Mouse (Mus musculus): ENCODE measurements around the gene 9130008F23Rik. TPM values are rescaled to one million over a fixed set of nuclear protein-coding genes. Genes with fewer than 3 reads are reported as not detected.

Gene 9130008F23Rik
- polyA plus RNA-seq (2015; fragmentation: Nextera tagmentation; extraction: Ambion mirVana), result 2.0 and 2.3 TPM in 2 replicates

DNA sequence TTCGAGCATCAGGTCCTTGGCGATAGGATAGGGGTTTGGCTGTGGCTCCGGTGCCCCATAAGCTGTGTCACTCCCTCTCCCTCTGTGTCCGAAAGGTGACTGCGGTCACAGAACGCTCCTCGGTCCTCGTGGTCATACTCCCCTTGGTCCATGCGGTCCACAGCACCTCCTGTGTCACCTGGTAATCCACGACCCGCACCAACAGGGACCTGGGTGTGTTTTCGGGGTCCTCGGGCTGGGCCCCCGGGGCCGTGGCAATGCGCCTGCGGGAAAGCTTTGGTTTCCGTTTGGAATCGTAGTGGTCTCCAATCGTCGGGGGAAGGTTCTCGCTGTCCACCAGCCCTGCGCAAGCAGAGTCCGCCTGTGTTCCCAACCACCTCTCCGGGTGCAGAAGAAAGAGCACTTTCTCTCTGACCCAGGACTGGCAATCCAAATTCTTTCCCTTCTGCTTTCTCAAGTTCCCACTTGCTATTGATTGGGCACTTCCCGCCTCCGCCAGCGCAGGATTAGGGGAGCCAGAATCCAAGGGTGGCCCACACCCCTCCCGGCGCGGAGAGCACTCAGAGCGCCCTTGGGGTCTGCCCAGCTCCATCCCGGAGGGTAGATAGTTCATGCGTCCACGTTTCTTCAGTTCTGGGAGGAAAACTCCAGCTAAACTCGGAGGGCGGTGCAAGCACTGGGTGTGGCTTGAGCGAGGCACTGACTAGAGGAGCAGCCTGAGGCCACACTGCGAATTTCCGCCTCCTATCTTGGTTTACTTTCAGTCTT, at the start of gene 9130008F23Rik:
Gene 9130008F23Rik (minus strand): TSS at position 636 of the 768 bp plus-strand sequence.
- ATAC-seq (ENCODE audit: extremely low read depth, insufficient number of reproducible peaks, low FRiP score, low TSS enrichment), result peak; percentile 62
- Histone ChIP-seq H3K9ac (peak within 1 kb of the TSS; percentile 90), H3K4me3 (peak within 1 kb of the TSS; percentile 83), H3K36me3 (peaks cover 8% of the 10 kb centered on the region; the same call in 1 of the 2 replicates), H3K27me3 (replicated peaks) (no peaks in the 10 kb centered on the region), H3K9me3 (no peaks in the 10 kb centered on the region), H3K4me2 (peak within 1 kb of the TSS; percentile 82), H3K4me1 (peaks cover 24% of the 10 kb centered on the region), H3K27ac (replicated peaks) (peak within 1 kb of the TSS; percentile 86)
- WGBS, result under 1% methylated on average over 40 of the region's 40 CpGs

DNA sequence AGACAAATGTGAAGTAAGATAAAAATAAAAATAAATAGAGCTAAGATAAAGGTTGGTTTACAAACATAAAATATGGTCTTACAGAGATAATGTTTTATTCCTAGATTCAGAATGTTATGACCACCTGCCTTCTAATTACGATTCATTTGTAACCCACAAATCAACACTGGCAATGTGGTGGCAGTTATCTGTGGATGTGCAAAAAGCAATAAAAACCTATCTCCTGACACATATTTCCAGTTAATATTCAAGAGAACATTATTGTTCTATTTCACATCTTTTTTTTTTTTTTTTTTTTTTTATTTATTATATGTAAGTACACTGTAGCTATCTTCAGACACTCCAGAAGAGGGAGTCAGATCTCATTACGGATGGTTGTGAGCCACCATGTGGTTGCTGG, 35.1 kb upstream of the 9130008F23Rik start:
- H3K36me3 ChIP-seq, result no peaks in the 10 kb centered on the region
- no peak overlapping the region for H3K9ac ChIP-seq
- H3K27ac ChIP-seq (replicated peaks), result no peak overlapping the region
- no peaks in the 10 kb centered on the region for H3K27me3 ChIP-seq (replicated peaks)
- no peak overlapping the region for H3K4me2 ChIP-seq
- H3K9me3 ChIP-seq, result no peaks in the 10 kb centered on the region
- WGBS, result 81% methylated on average over 2 of the region's 2 CpGs
- H3K4me1 ChIP-seq, result no peaks in the 10 kb centered on the region
- H3K4me3 ChIP-seq, result no peak overlapping the region
- no peak for ATAC-seq (ENCODE audit: extremely low read depth, insufficient number of reproducible peaks, low FRiP score, low TSS enrichment)

DNA sequence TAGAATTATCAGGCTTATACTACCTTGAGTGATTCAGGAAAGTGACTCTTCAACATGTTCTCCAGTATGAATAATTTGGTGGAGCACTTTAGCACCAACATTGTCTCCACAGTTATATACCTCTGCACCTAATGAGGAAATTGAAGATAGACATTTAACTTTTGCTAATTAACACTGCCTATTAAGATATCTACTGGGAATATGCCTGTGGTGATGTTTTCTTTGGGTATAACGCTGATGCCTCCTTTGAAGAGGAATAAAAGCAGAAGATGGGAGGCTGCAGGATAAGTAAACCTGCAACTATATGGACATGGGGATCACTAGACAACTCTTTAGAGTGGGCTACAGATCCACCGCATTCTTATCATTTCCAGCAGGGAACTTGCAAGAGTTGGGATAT, 33.9 kb upstream of the 9130008F23Rik start, which contains the start of gene Glyatl3:
Gene Glyatl3 (minus strand): TSS at position 101 of the 400 bp plus-strand sequence.
- no peak within 1 kb of the TSS for H3K4me3 ChIP-seq
- WGBS, result 85% methylated on average over 2 of the region's 2 CpGs
- no peaks in the 10 kb centered on the region for H3K27me3 ChIP-seq (replicated peaks)

DNA sequence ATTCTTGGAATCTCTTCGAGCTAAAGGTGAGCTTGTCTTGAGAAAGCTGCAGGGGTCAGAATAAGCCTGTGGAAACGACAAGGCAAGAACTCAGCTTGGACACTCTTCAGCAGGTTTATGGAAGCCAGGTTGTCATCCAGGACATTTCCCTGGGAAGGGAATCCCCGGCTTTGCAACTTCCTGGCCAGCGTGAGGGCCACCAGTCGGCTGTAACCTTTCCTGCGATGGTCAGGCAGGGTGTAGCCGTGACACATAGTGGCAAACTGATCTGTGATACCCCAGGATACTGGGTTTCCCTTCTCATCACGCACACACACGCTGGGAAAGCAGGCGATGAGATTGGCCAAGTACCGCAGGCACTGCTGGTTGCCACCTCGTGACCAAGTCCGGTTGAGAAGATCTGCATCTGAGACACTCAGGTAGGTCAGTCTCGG, 24.4 kb upstream of the 9130008F23Rik start:
- Histone ChIP-seq H3K36me3 (no peaks in the 10 kb centered on the region), H3K4me2 (peak overlapping the region; percentile 71), H3K9me3 (no peaks in the 10 kb centered on the region), H3K4me3 (peak overlapping the region; percentile 42), H3K27ac (replicated peaks) (no peak overlapping the region), H3K27me3 (replicated peaks) (no peaks in the 10 kb centered on the region), H3K4me1 (peaks cover 9% of the 10 kb centered on the region), H3K9ac (peak overlapping the region; percentile 52; the same call in 1 of the 2 replicates)
- ATAC-seq (ENCODE audit: extremely low read depth, insufficient number of reproducible peaks, low FRiP score, low TSS enrichment), result no peak
- WGBS, result 4% methylated on average over 14 of the region's 14 CpGs

More for the DNA sequence above, 33.9 kb upstream of the 9130008F23Rik start, which contains the start of gene Glyatl3:
- Histone ChIP-seq H3K4me2 (no peak within 1 kb of the TSS), H3K4me1 (no peaks in the 10 kb centered on the region), H3K9ac (no peak within 1 kb of the TSS), H3K27ac (replicated peaks) (no peak within 1 kb of the TSS), H3K36me3 (no peaks in the 10 kb centered on the region), H3K9me3 (no peaks in the 10 kb centered on the region)
- ATAC-seq (ENCODE audit: extremely low read depth, insufficient number of reproducible peaks, low FRiP score, low TSS enrichment), result no peak

DNA sequence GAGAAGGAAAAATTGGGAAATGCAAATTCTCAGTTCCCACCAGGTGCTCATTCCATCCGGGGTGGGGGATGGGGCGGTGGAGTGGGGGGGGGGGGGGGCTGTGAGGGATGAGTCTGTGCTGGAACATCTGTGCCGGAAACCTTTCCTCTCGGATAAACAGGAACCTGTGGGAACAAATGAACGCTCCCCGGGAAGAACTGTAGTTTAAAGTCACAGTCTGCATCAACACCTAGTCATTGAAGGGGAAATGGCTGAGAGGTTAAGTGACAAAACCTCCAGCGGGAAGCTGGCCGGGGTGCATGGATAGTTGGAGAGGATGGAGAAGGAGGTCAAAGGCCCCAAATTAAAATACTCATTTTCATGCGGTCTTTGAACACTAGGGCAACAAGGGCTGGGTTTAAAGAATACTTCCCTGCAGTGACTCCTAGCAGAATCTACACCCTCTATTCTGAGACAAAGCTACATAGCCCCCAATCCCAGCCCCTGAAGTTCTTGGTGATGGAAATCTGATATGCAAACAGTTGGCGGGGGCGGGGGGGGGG, 23.8 kb upstream of the 9130008F23Rik start:
- ATAC-seq (ENCODE audit: extremely low read depth, insufficient number of reproducible peaks, low FRiP score, low TSS enrichment), result no peak
- no peaks in the 10 kb centered on the region for H3K9me3 ChIP-seq
- WGBS, result 9% methylated on average over 11 of the region's 11 CpGs
- peak overlapping the region; percentile 71 for H3K4me2 ChIP-seq
- H3K9ac ChIP-seq, result no peak overlapping the region
- peaks cover 9% of the 10 kb centered on the region for H3K4me1 ChIP-seq
- H3K27ac ChIP-seq (replicated peaks), result no peak overlapping the region
- no peaks in the 10 kb centered on the region for H3K27me3 ChIP-seq (replicated peaks)
- 0 out of 2 replicates have a peak overlapping the region, but pooled peaks have one; percentile 42 for H3K4me3 ChIP-seq
- H3K36me3 ChIP-seq, result no peaks in the 10 kb centered on the region

DNA sequence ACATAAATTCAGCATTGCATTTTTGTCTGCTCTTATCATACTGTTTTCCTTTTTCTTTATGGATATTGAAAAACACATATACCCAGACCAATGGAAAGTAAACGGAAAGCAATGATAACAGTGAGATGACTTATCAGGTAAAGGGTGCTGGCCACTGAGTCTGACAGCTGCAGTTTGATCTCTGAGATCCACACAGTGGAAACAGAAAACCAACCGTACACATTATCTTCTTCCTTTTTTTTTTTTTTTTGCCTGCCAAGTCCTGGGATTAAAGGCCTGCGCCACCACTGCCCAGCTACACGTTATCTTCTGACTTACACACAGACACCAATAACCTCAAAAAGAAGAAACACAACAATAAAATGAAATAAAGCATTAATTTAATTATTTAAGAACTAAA, 23.0 kb upstream of the 9130008F23Rik start:
- H3K4me3 ChIP-seq, result no peak overlapping the region
- H3K9me3 ChIP-seq, result no peaks in the 10 kb centered on the region
- H3K27ac ChIP-seq (replicated peaks), result no peak overlapping the region
- no peak for ATAC-seq (ENCODE audit: extremely low read depth, insufficient number of reproducible peaks, low FRiP score, low TSS enrichment)
- H3K4me1 ChIP-seq, result peaks cover 9% of the 10 kb centered on the region
- whole genome bisulfite sequencing, result 41% methylated on average over 4 of the region's 4 CpGs
- H3K36me3 ChIP-seq, result no peaks in the 10 kb centered on the region
- H3K4me2 ChIP-seq, result no peak overlapping the region
- no peaks in the 10 kb centered on the region for H3K27me3 ChIP-seq (replicated peaks)
- H3K9ac ChIP-seq, result no peak overlapping the region

DNA sequence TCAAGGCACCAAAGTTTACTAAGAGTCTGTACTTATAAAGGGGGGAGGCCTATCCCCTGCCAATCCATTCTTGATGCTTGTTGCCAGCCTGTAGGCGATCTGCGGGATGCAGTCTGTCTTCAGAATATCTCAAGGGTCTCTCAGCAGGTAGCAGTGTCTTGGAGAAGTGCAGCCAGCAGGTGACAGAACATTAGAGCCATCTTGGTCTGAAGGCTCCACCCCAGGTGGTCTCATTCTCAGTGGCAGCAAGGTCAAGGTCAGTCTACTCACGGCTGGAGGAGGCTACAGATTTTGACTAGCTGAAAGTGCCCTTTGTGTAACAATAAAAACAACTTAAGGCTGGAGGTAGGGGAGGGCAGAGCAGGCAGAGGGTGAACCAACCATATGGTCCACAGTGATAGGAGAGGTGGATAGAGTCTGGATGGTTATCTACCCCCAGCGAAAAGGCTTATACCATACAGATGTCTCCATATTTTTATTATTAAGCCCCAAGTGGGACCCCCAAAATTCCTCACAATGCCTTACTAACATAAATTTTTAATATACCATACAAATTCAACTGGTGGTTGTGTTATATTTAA, 19.5 kb upstream of the 9130008F23Rik start:
- H3K27me3 ChIP-seq (replicated peaks), result no peaks in the 10 kb centered on the region
- H3K4me2 ChIP-seq, result no peak overlapping the region
- no peaks in the 10 kb centered on the region for H3K9me3 ChIP-seq
- 54% methylated on average over 4 of the region's 4 CpGs for WGBS
- no peaks in the 10 kb centered on the region for H3K36me3 ChIP-seq
- no peak for ATAC-seq (ENCODE audit: extremely low read depth, insufficient number of reproducible peaks, low FRiP score, low TSS enrichment)
- no peak overlapping the region for H3K4me3 ChIP-seq
- no peak overlapping the region for H3K9ac ChIP-seq
- peaks cover 9% of the 10 kb centered on the region for H3K4me1 ChIP-seq
- no peak overlapping the region for H3K27ac ChIP-seq (replicated peaks)

DNA sequence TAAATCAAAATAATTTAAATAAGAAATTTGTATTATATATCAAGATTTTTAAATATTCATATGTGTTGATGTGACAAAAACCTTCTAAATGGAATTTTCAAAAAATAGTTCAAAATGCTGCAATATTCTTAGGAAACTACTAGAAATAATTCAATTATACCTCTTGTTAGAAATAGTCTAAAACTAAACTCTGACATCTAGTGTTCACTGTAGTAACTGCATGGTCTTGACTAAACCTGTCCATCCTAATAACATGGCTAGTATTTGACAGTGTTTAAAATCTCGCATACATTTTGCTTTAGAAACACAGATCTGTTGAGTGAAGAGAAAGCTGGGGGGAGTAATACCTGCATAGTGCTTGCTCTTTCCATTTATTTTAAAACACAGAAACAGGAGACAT, 16.5 kb upstream of the 9130008F23Rik start:
- no peak overlapping the region for H3K4me3 ChIP-seq
- no peak overlapping the region for H3K27ac ChIP-seq (replicated peaks)
- 55% methylated on average over 1 of the region's 1 CpGs for WGBS
- H3K36me3 ChIP-seq, result no peaks in the 10 kb centered on the region
- H3K4me2 ChIP-seq, result no peak overlapping the region
- no peaks in the 10 kb centered on the region for H3K4me1 ChIP-seq
- no peak overlapping the region for H3K9ac ChIP-seq
- ATAC-seq (ENCODE audit: extremely low read depth, insufficient number of reproducible peaks, low FRiP score, low TSS enrichment), result no peak
- H3K9me3 ChIP-seq, result no peaks in the 10 kb centered on the region
- no peaks in the 10 kb centered on the region for H3K27me3 ChIP-seq (replicated peaks)

- Histone ChIP-seq H3K27me3 (replicated peaks) (no peaks in the 10 kb centered on the region), H3K4me2 (no peak overlapping the region), H3K27ac (replicated peaks) (no peak overlapping the region), H3K4me1 (no peaks in the 10 kb centered on the region), H3K4me3 (no peak overlapping the region), H3K36me3 (no peaks in the 10 kb centered on the region), H3K9me3 (no peaks in the 10 kb centered on the region), H3K9ac (no peak overlapping the region)
- no peak for ATAC-seq (ENCODE audit: extremely low read depth, insufficient number of reproducible peaks, low FRiP score, low TSS enrichment)
- 69% methylated on average over 4 of the region's 4 CpGs for WGBS
Measured at GRCm38 (mm10) chr17:40887849-40888536, 7.6 kb upstream of the 9130008F23Rik start.

DNA sequence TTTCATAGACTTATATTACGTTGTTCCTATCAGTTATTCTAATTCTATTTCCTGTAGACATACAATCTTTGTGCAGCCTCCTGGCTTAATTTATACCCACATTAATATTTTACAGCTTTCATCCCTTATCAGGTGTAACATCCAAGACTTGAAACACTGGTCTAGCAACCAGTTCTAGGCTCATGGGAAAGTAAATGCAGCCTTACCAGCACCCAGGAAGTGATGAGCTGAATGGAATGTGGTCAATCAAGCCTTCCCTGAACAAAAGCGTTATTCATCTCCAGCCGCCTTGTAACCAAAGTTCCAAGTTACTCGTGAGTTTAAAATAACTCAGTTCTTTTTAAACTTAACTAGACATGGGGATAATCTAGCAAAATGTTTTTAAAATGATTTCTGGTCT, 4.8 kb upstream of the 9130008F23Rik start:
- no peak overlapping the region for H3K4me3 ChIP-seq
- no peaks in the 10 kb centered on the region for H3K4me1 ChIP-seq
- no peak overlapping the region for H3K4me2 ChIP-seq
- no peaks in the 10 kb centered on the region for H3K9me3 ChIP-seq
- no peak overlapping the region for H3K27ac ChIP-seq (replicated peaks)
- ATAC-seq (ENCODE audit: extremely low read depth, insufficient number of reproducible peaks, low FRiP score, low TSS enrichment), result no peak
- H3K9ac ChIP-seq, result no peak overlapping the region
- H3K36me3 ChIP-seq, result no peaks in the 10 kb centered on the region
- H3K27me3 ChIP-seq (replicated peaks), result no peaks in the 10 kb centered on the region
- 79% methylated on average over 4 of the region's 4 CpGs for WGBS

DNA sequence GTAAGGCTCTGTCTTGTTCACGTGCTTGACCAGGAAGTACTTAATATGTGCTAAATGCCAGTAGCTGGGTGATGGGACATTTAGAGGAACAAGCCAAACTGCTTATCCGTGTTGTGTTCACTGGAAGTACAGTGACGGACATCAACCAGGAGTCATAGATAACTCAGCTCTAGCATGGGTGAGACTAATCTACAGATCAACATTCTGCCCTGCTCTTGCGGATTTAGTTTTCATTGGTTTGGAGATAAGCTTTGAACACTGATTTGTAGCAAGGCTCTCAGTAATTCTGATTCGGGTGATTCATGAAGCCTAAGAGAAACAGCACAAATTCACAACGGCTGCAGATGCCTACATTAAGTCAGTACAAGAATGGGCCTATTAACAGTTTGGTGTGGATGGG, 1.8 kb upstream of the 9130008F23Rik start:
- WGBS, result 72% methylated on average over 6 of the region's 6 CpGs
- Histone ChIP-seq H3K4me2 (no peak overlapping the region), H3K36me3 (no peaks in the 10 kb centered on the region)

More for the DNA sequence above, 1.8 kb upstream of the 9130008F23Rik start:
- Histone ChIP-seq H3K4me3 (no peak overlapping the region), H3K27ac (replicated peaks) (no peak overlapping the region), H3K9me3 (no peaks in the 10 kb centered on the region), H3K9ac (no peak overlapping the region), H3K4me1 (peaks cover 19% of the 10 kb centered on the region), H3K27me3 (replicated peaks) (no peaks in the 10 kb centered on the region)
- ATAC-seq (ENCODE audit: extremely low read depth, insufficient number of reproducible peaks, low FRiP score, low TSS enrichment), result no peak

All from heart, embryonic 13.5 days (tissue).